Mouse (Mus musculus) MEL (cell line): ENCODE measurements at regions not wholly inside any gene's neighbourhood (a gene's known extent, or its start where the extent isn't known, plus 50 kb on each side); places are given as distances from the start of the nearest gene placed in this dataset.

Experiments
- CTCF ChIP-seq, 3 experiments: IDR thresholded peaks in 2 of 3; conservative IDR thresholded peaks in 1 of 3; 2 replicates each; pipeline ENCODE4 v1.5.1; 2011 to 2012; ENCODE audit warnings: low read length in 3 of 3, low read depth in 2 of 3, mild to moderate bottlenecking in 2 of 3, improper control_type of control experiment in 1 of 3, inconsistent platforms in 1 of 3, mixed read lengths in 1 of 3, moderate library complexity in 1 of 3; ENCODE audit not compliant: control insufficient read depth in 1 of 3, insufficient read depth in 1 of 3, poor library complexity in 1 of 3, severe bottlenecking in 1 of 3
- E2F4 ChIP-seq: IDR thresholded peaks from 2 replicates; pipeline ENCODE4 v1.6.1; 2011; ENCODE audit warnings: low read depth, low read length, improper control_type of control experiment, borderline replicate concordance
- ELF1 ChIP-seq: IDR thresholded peaks from 2 replicates; pipeline ENCODE4 v1.6.1; 2014; ENCODE audit warnings: low read depth, mild to moderate bottlenecking, inconsistent platforms, low read length, improper control_type of control experiment, moderate library complexity
- HCFC1 ChIP-seq: IDR thresholded peaks from 2 replicates; pipeline ENCODE4 v1.6.1; 2012; ENCODE audit warnings: low read depth, mild to moderate bottlenecking, inconsistent platforms, low read length, improper control_type of control experiment, moderate library complexity
- MAZ ChIP-seq: IDR thresholded peaks from 2 replicates; pipeline ENCODE4 v1.6.1; 2012; ENCODE audit warnings: low read depth, mild to moderate bottlenecking, inconsistent platforms, low read length, improper control_type of control experiment
- MEF2A ChIP-seq: IDR thresholded peaks from 2 replicates; pipeline ENCODE4 v1.6.1; 2014; ENCODE audit warnings: low read depth, mild to moderate bottlenecking, inconsistent platforms, low read length, improper control_type of control experiment; ENCODE audit not compliant: poor library complexity, insufficient replicate concordance, severe bottlenecking; ENCODE audit errors: extremely low read depth
- NRF1 ChIP-seq: IDR thresholded peaks from 2 replicates; pipeline ENCODE4 v1.6.1; 2014; ENCODE audit warnings: low read depth, mild to moderate bottlenecking, inconsistent platforms, low read length, improper control_type of control experiment, moderate library complexity; ENCODE audit not compliant: poor library complexity, insufficient read depth, severe bottlenecking
- POLR2A ChIP-seq, 2 experiments: IDR thresholded peaks; 2 replicates each; pipeline ENCODE4 v1.6.1; 2011 to 2012; ENCODE audit warnings: low read length in 2 of 2, mild to moderate bottlenecking in 2 of 2, control low read depth in 1 of 2, improper control_type of control experiment in 1 of 2, low read depth in 1 of 2, moderate library complexity in 1 of 2; ENCODE audit not compliant: control insufficient read depth in 1 of 2, insufficient read depth in 1 of 2, poor library complexity in 1 of 2
- RAD21 ChIP-seq: IDR thresholded peaks from 2 replicates; pipeline ENCODE4 v1.6.1; 2011; ENCODE audit warnings: mild to moderate bottlenecking, low read depth, low read length, improper control_type of control experiment
- UBTF ChIP-seq: IDR thresholded peaks from 2 replicates; pipeline ENCODE4 v1.6.1; 2012; ENCODE audit warnings: low read depth, mild to moderate bottlenecking, inconsistent platforms, low read length, improper control_type of control experiment, moderate library complexity, borderline replicate concordance; ENCODE audit not compliant: insufficient read depth
- USF2 ChIP-seq, 2 experiments: IDR thresholded peaks; 2 replicates each; pipeline ENCODE4 v1.6.1; 2011 to 2012; ENCODE audit warnings: improper control_type of control experiment in 2 of 2, low read length in 2 of 2, borderline replicate concordance in 1 of 2, inconsistent platforms in 1 of 2, low read depth in 1 of 2, mild to moderate bottlenecking in 1 of 2; ENCODE audit not compliant: insufficient read depth in 1 of 2
- ZC3H11A ChIP-seq: IDR thresholded peaks from 2 replicates; pipeline ENCODE4 v1.6.1; 2012; ENCODE audit warnings: low read depth, mild to moderate bottlenecking, inconsistent platforms, low read length, improper control_type of control experiment
- ZKSCAN1 ChIP-seq: IDR thresholded peaks from 2 replicates; pipeline ENCODE4 v1.6.1; 2012; ENCODE audit warnings: low read depth, mild to moderate bottlenecking, inconsistent platforms, low read length, improper control_type of control experiment, moderate library complexity
- ZMIZ1 ChIP-seq: IDR thresholded peaks from 2 replicates; pipeline ENCODE4 v1.6.1; 2012; ENCODE audit warnings: low read depth, mild to moderate bottlenecking, inconsistent platforms, low read length, improper control_type of control experiment, moderate library complexity

- TF ChIP-seq NRF1 (no peak), ZKSCAN1 (no peak), E2F4 (no peak), POLR2A (IDR thresholded peaks at IDR 0.05; ENCODE audit: control insufficient read depth in 1 of 2, insufficient read depth in 1 of 2, low read depth in 1 of 2, low read length in 2 of 2, poor library complexity in 1 of 2) (no peak), CTCF (IDR thresholded peaks at IDR 0.05 in 2 of 3, conservative IDR thresholded peaks at IDR 0.05 in 1 of 3; ENCODE audit: control insufficient read depth in 1 of 3, insufficient read depth in 1 of 3, low read depth in 2 of 3, low read length in 3 of 3, poor library complexity in 1 of 3, severe bottlenecking in 1 of 3) (no peak), ELF1 (no peak), USF2 (IDR thresholded peaks at IDR 0.05; ENCODE audit: borderline replicate concordance in 1 of 2, insufficient read depth in 1 of 2, low read depth in 1 of 2, low read length in 2 of 2) (no peak), ZMIZ1 (no peak), MAZ (no peak), MEF2A (no peak), HCFC1 (no peak), ZC3H11A (no peak), UBTF (no peak), RAD21 (no peak)
These were observed 281.5 kb upstream of the Nrip1 start for GRCm38 (mm10) chr16:76655106-76655505.
